Mouse (Mus musculus) liver, adult 2 months (tissue): ENCODE measurements around the gene Mettl25.

ENCODE experiments used
- CTCF ChIP-seq: fragments of 200-500 bp; IDR thresholded peaks from 2 replicates; pipeline ENCODE4 v1.5.1; 2011; ENCODE audit warnings: low read depth, low read length, control low read depth
- POLR2A ChIP-seq: fragments of 200-500 bp; IDR thresholded peaks from 2 replicates; pipeline ENCODE4 v1.6.1; 2011; ENCODE audit warnings: low read length, control low read depth; ENCODE audit not compliant: insufficient read depth; ENCODE audit errors: extremely low read depth

DNA sequence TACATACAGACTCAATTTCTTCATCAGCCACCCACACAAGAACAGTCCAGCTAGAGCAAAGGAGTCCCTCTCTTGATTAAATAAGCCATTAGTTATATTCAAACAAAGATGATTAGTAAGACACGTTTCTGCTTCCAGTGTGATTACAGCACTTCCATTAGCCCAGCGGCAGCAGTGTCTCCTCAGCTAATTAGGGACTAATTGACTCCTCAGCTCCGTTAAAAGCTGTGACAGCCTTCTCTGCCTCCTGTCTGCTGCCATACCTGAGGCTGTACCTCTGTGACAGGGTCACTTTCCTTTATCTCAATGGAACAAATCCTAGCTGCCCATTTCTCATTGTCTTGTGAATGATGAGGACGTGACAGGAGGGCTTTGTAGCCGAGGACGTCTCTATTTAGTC, 99.4 kb downstream of the Mettl25 start:
- TF ChIP-seq POLR2A (no peak), CTCF (no peak)
